Mouse (Mus musculus): ENCODE measurements around the gene Zdhhc23. TPM values are rescaled to one million over a fixed set of nuclear protein-coding genes. Genes with fewer than 3 reads are reported as not detected.

Gene Zdhhc23
- polyA plus RNA-seq, 1 experiment = 3.2 TPM

DNA sequence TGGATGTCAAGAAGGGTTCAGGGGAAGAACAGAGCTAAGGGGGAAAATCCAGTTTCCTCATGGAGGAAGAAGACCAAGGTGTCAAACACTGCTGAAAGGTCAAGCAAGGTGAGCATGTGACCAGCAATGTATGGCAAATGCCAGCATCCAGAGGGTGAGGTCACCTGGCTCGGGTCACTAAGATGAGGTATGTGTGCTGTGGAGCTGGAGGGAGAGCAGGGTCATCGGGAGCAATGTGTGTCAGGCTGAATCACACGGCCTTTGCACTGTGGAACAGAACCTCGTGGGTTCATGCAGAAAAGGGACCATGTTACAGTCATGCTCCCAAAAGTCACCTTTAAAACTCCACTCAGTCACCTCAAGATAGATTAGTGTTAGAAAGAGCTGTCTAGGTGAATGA lies 38.1 kb upstream of the Zdhhc23 start:
- H3K9ac ChIP-seq (ENCODE audit: low read depth, poor library complexity, severe bottlenecking) = no peak overlapping the region
- no peaks in the 10 kb centered on the region for H3K27me3 ChIP-seq (ENCODE audit: control insufficient read depth, insufficient read depth, low read length, poor library complexity, severe bottlenecking)
- TF ChIP-seq POLR2A (IDR thresholded peaks at IDR 0.05; ENCODE audit: insufficient read depth, low read length) (no peak), CTCF (IDR thresholded peaks at IDR 0.05; ENCODE audit: low read depth, low read length) (no peak), EP300 (IDR thresholded peaks at IDR 0.05; ENCODE audit: insufficient read depth, low read depth, low read length) (no peak)
- H3K27ac ChIP-seq (ENCODE audit: insufficient read depth, low read length) = no peak overlapping the region
- no peaks in the 10 kb centered on the region for H3K9me3 ChIP-seq (replicated peaks; ENCODE audit: control insufficient read depth, insufficient read depth, low read length, poor library complexity, severe bottlenecking)
- H3K4me1 ChIP-seq (ENCODE audit: control insufficient read depth, insufficient read depth, low read length) = no peaks in the 10 kb centered on the region
- H3K36me3 ChIP-seq (ENCODE audit: control insufficient read depth, insufficient read depth, low read length, poor library complexity, severe bottlenecking) = no peaks in the 10 kb centered on the region
- H3K4me3 ChIP-seq (ENCODE audit: low read depth, low read length) = no peak overlapping the region

DNA sequence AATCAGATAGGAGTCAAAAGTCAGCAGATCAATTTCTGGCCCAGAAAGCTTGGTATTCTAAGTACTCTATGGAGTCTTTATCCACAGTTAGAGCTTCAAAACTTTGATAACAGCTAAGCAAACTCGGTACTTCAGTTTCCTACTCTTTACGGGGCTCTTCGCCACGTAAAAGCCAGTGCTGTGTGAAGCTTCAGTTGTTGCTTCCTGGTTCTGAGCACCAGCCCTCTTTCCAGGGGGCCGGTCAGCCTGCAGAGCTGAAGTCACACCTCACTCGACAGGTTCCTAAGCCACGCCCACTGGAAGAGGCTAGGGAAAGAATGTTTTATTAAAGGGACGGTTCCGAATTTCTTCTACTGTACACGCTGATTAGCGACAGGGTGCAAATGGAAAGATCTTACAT lies 36.6 kb upstream of the Zdhhc23 start:
- no peaks in the 10 kb centered on the region for H3K36me3 ChIP-seq (ENCODE audit: control insufficient read depth, insufficient read depth, low read length, poor library complexity, severe bottlenecking)
- H3K9ac ChIP-seq (ENCODE audit: low read depth, poor library complexity, severe bottlenecking) = no peak overlapping the region
- H3K27me3 ChIP-seq (ENCODE audit: control insufficient read depth, insufficient read depth, low read length, poor library complexity, severe bottlenecking) = no peaks in the 10 kb centered on the region
- TF ChIP-seq EP300 (IDR thresholded peaks at IDR 0.05; ENCODE audit: insufficient read depth, low read depth, low read length) (no peak), CTCF (IDR thresholded peaks at IDR 0.05; ENCODE audit: low read depth, low read length) (no peak), POLR2A (IDR thresholded peaks at IDR 0.05; ENCODE audit: insufficient read depth, low read length) (no peak)
- H3K4me1 ChIP-seq (ENCODE audit: control insufficient read depth, insufficient read depth, low read length) = no peaks in the 10 kb centered on the region
- H3K9me3 ChIP-seq (replicated peaks; ENCODE audit: control insufficient read depth, insufficient read depth, low read length, poor library complexity, severe bottlenecking) = no peaks in the 10 kb centered on the region
- H3K27ac ChIP-seq (ENCODE audit: insufficient read depth, low read length) = no peak overlapping the region
- H3K4me3 ChIP-seq (ENCODE audit: low read depth, low read length) = no peak overlapping the region

DNA sequence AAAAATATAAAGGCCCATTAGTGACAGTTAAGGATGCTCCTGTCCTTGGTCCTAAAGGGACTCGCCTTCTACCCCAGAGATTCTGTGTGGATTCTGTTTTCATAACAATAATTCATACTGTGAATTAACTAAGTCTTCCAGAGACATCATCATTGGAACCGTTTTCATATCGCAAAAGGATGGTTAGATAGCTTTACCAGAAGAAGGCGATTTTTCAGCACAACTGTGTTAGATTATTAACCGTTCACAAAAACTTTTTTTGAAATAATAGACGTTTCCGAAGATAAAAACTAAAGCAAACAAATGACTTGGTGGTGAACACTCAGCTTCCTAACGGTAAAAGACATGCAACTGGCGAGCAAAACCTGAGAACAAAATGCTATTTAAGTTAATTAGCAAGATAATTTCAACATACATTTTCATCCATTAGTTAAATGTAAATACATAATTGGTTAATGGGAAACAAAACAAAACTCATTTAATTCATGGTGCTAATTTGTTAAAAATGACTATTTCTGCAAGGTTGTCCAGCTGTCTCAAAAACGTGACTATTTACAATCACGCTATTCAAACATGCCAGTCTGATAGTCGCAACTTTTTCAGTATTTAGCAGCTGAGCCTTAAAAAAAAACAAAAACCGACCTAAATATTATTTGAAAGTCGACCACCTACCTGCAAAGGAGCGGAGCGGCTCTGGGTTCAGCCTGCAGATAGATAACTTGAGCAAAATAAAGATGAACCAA lies 36.0 kb upstream of the Zdhhc23 start:
- H3K27me3 ChIP-seq (ENCODE audit: control insufficient read depth, insufficient read depth, low read length, poor library complexity, severe bottlenecking) = no peaks in the 10 kb centered on the region
- no peak overlapping the region for H3K27ac ChIP-seq (ENCODE audit: insufficient read depth, low read length)
- H3K4me3 ChIP-seq (ENCODE audit: low read depth, low read length) = no peak overlapping the region
- H3K9ac ChIP-seq (ENCODE audit: low read depth, poor library complexity, severe bottlenecking) = no peak overlapping the region
- H3K4me1 ChIP-seq (ENCODE audit: control insufficient read depth, insufficient read depth, low read length) = no peaks in the 10 kb centered on the region
- no peaks in the 10 kb centered on the region for H3K9me3 ChIP-seq (replicated peaks; ENCODE audit: control insufficient read depth, insufficient read depth, low read length, poor library complexity, severe bottlenecking)
- H3K36me3 ChIP-seq (ENCODE audit: control insufficient read depth, insufficient read depth, low read length, poor library complexity, severe bottlenecking) = no peaks in the 10 kb centered on the region
- no peak for TF ChIP-seq EP300 (IDR thresholded peaks at IDR 0.05; ENCODE audit: insufficient read depth, low read depth, low read length)
- no peak for TF ChIP-seq POLR2A (IDR thresholded peaks at IDR 0.05; ENCODE audit: insufficient read depth, low read length)
- no peak for TF ChIP-seq CTCF (IDR thresholded peaks at IDR 0.05; ENCODE audit: low read depth, low read length)

DNA sequence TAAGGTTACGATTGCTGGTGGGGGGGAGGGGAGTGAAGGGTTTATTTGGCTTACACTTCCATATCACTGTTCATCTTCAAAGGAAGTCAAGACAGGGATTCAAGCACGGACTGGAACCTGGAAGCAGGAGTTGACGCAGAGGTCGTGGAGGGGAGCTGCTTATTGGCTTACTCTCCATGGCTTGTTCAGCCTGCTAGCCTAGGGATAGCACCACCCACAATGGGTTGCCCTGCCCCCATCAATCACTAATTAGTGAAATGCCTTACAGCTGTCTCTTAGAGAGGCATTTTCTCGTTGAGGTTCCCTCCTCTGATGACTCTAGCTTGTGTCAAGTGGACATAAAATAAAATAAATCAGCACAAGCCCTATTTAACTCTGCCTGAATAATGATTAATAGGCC lies 31.4 kb upstream of the Zdhhc23 start:
- H3K27ac ChIP-seq (ENCODE audit: insufficient read depth, low read length) = no peak overlapping the region
- no peaks in the 10 kb centered on the region for H3K27me3 ChIP-seq (ENCODE audit: control insufficient read depth, insufficient read depth, low read length, poor library complexity, severe bottlenecking)
- H3K9me3 ChIP-seq (replicated peaks; ENCODE audit: control insufficient read depth, insufficient read depth, low read length, poor library complexity, severe bottlenecking) = no peaks in the 10 kb centered on the region
- H3K4me3 ChIP-seq (ENCODE audit: low read depth, low read length) = no peak overlapping the region
- H3K36me3 ChIP-seq (ENCODE audit: control insufficient read depth, insufficient read depth, low read length, poor library complexity, severe bottlenecking) = no peaks in the 10 kb centered on the region
- no peaks in the 10 kb centered on the region for H3K4me1 ChIP-seq (ENCODE audit: control insufficient read depth, insufficient read depth, low read length)
- H3K9ac ChIP-seq (ENCODE audit: low read depth, poor library complexity, severe bottlenecking) = no peak overlapping the region
- TF ChIP-seq EP300 (IDR thresholded peaks at IDR 0.05; ENCODE audit: insufficient read depth, low read depth, low read length) (no peak), CTCF (IDR thresholded peaks at IDR 0.05; ENCODE audit: low read depth, low read length) (no peak), POLR2A (IDR thresholded peaks at IDR 0.05; ENCODE audit: insufficient read depth, low read length) (no peak)

DNA sequence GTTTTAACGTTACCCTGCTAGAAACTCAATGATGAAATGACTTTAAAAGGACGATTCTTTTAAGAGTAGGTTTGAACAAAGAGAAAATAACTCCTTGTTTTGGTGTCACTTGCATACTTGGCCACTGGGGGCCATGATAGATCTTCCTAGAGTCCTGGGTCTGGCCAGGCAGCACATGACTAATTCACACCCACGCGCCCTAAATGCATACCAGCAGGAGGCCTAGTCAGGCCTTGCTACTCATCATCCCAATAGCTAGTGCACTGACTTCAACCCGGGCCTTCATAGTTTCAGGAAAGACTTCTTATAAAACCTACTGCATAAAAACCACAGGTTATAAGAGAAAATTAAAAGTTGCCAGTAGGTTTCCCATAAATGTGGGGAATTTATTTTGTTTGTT lies 22.5 kb upstream of the Zdhhc23 start:
- Histone ChIP-seq H3K9ac (ENCODE audit: low read depth, poor library complexity, severe bottlenecking) (no peak overlapping the region), H3K4me3 (ENCODE audit: low read depth, low read length) (no peak overlapping the region), H3K36me3 (ENCODE audit: control insufficient read depth, insufficient read depth, low read length, poor library complexity, severe bottlenecking) (no peaks in the 10 kb centered on the region), H3K27me3 (ENCODE audit: control insufficient read depth, insufficient read depth, low read length, poor library complexity, severe bottlenecking) (no peaks in the 10 kb centered on the region), H3K4me1 (ENCODE audit: control insufficient read depth, insufficient read depth, low read length) (no peaks in the 10 kb centered on the region), H3K9me3 (replicated peaks; ENCODE audit: control insufficient read depth, insufficient read depth, low read length, poor library complexity, severe bottlenecking) (no peaks in the 10 kb centered on the region), H3K27ac (ENCODE audit: insufficient read depth, low read length) (no peak overlapping the region)
- TF ChIP-seq POLR2A (IDR thresholded peaks at IDR 0.05; ENCODE audit: insufficient read depth, low read length) (no peak), CTCF (IDR thresholded peaks at IDR 0.05; ENCODE audit: low read depth, low read length) (no peak), EP300 (IDR thresholded peaks at IDR 0.05; ENCODE audit: insufficient read depth, low read depth, low read length) (no peak)

DNA sequence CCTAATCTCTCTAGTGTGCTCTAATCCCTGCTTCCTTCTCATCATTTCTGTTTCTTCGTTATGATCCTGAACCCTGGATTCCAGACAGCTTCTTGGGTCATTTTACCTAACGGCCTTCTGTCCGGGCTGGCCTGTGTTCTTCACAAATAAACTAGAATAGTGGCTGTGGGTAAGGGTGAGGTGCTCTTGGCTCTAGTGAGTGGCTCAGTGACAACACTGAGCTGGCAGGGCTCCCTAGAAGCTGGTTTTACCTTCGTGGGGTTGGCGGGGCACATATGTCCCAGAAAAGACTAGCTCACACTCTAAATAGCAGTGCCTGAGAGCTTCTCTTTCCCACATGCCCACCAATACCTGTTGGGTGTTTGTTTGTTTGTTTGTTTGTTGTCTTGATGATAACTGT lies 19.9 kb upstream of the Zdhhc23 start:
- Histone ChIP-seq H3K4me3 (ENCODE audit: low read depth, low read length) (no peak overlapping the region), H3K36me3 (ENCODE audit: control insufficient read depth, insufficient read depth, low read length, poor library complexity, severe bottlenecking) (no peaks in the 10 kb centered on the region), H3K4me1 (ENCODE audit: control insufficient read depth, insufficient read depth, low read length) (no peaks in the 10 kb centered on the region), H3K27me3 (ENCODE audit: control insufficient read depth, insufficient read depth, low read length, poor library complexity, severe bottlenecking) (no peaks in the 10 kb centered on the region), H3K9ac (ENCODE audit: low read depth, poor library complexity, severe bottlenecking) (no peak overlapping the region), H3K27ac (ENCODE audit: insufficient read depth, low read length) (no peak overlapping the region), H3K9me3 (replicated peaks; ENCODE audit: control insufficient read depth, insufficient read depth, low read length, poor library complexity, severe bottlenecking) (no peaks in the 10 kb centered on the region)
- TF ChIP-seq CTCF (IDR thresholded peaks at IDR 0.05; ENCODE audit: low read depth, low read length) (no peak), POLR2A (IDR thresholded peaks at IDR 0.05; ENCODE audit: insufficient read depth, low read length) (no peak), EP300 (IDR thresholded peaks at IDR 0.05; ENCODE audit: insufficient read depth, low read depth, low read length) (no peak)
